Comparison of ENCODE assay signal across 10 mouse cellular contexts in genomic region chr4:41615661-41616599, GRCm38 (mm10). TPM values are rescaled to one million over a fixed set of nuclear protein-coding genes. Genes with fewer than 3 reads are reported as not detected.
A peak's percentile ranks its signal among the peaks of the same experiment; 100 is the strongest.
DNase-seq lines count a peak whose midpoint lies in the region; ATAC-seq lines count a peak whose summit lies in the region.
"Had no signal": no experiment of that assay in that cellular context is flagged by ENCODE, and none has a peak within 500 bp of the region (broad histone marks: within the 10 kb centered on the region; RNA-seq: fewer than 3 reads in every experiment).

No protein-coding gene starts in this region.

- DNase-seq in forebrain, embryonic 10.5 days (ENCODE audit: extremely low spot score, low spot score) = no peak
- no peak for DNase-seq in forebrain, embryonic 11.5 days (ENCODE audit: low spot score)
- DNase-seq in fibroblast of lung, adult 2 months (ENCODE audit: low read depth) = peak; percentile 58
- DNase-seq in layer of hippocampus, adult 9-11 months = peak; percentile 93
- no peak for DNase-seq in spleen, postnatal 4 days (ENCODE audit: low spot score in 2 of 2)
- no peak for DNase-seq in spleen, postnatal 14 days (ENCODE audit: low spot score in 2 of 2)

- H3K4me3 ChIP-seq in forebrain, embryonic 10.5 days = no peak overlapping the region
- no peak overlapping the region for H3K4me3 ChIP-seq in forebrain, embryonic 11.5 days (ENCODE audit: low read depth, low read length)
- H3K4me3 ChIP-seq in midbrain, embryonic 12.5 days = no peak overlapping the region
- H3K4me3 ChIP-seq: embryonic facial prominence, embryonic 12.5 days; megakaryocyte, embryonic 14.5 days had no signal

- H3K27ac ChIP-seq in forebrain, embryonic 10.5 days = 0 out of 2 replicates have a peak overlapping the region, but pooled peaks have one; percentile 48
- no peak overlapping the region for H3K27ac ChIP-seq in forebrain, embryonic 11.5 days (ENCODE audit: low read depth, low read length)
- no peak overlapping the region for H3K27ac ChIP-seq in midbrain, embryonic 12.5 days (replicated peaks)
- H3K27ac ChIP-seq: embryonic facial prominence, embryonic 12.5 days had no signal

- no peaks in the 10 kb centered on the region for H3K9me3 ChIP-seq in forebrain, embryonic 10.5 days
- no peaks in the 10 kb centered on the region for H3K9me3 ChIP-seq in forebrain, embryonic 11.5 days (ENCODE audit: control insufficient read depth, low read length)
- no peaks in the 10 kb centered on the region for H3K9me3 ChIP-seq in midbrain, embryonic 12.5 days
- H3K9me3 ChIP-seq: embryonic facial prominence, embryonic 12.5 days had no signal

- 71% methylated on average over 9 of the region's 9 CpGs for WGBS in forebrain, embryonic 10.5 days
- 74% methylated on average over 9 of the region's 9 CpGs for WGBS in forebrain, embryonic 11.5 days
- WGBS in midbrain, embryonic 12.5 days = 65% methylated on average over 9 of the region's 9 CpGs

- ATAC-seq in forebrain, embryonic 11.5 days (replicated peaks; ENCODE audit: low FRiP score) = no peak
- ATAC-seq in midbrain, embryonic 12.5 days (ENCODE audit: low FRiP score, low read depth) = peak; percentile 39; the same call in 1 of the 2 replicates
- no peak for ATAC-seq in CD4-positive, CD25-positive, alpha-beta regulatory T cell, adult 4 months

- no peak overlapping the region for H3K4me2 ChIP-seq in forebrain, embryonic 11.5 days (ENCODE audit: low read depth, low read length, severe bottlenecking)
- H3K4me2 ChIP-seq in midbrain, embryonic 12.5 days (replicated peaks) = no peak overlapping the region
- H3K4me2 ChIP-seq: embryonic facial prominence, embryonic 12.5 days had no signal

- peaks cover 68% of the 10 kb centered on the region for H3K27me3 ChIP-seq in forebrain, embryonic 10.5 days (ENCODE audit: poor library complexity, severe bottlenecking)
- H3K27me3 ChIP-seq in forebrain, embryonic 11.5 days (ENCODE audit: control insufficient read depth, insufficient read depth, low read length) = no peaks in the 10 kb centered on the region; the same call in 1 of the 2 replicates
- peaks cover 41% of the 10 kb centered on the region for H3K27me3 ChIP-seq in midbrain, embryonic 12.5 days

- H3K4me1 ChIP-seq in forebrain, embryonic 10.5 days = peaks cover 60% of the 10 kb centered on the region
- peaks cover 14% of the 10 kb centered on the region for H3K4me1 ChIP-seq in forebrain, embryonic 11.5 days (replicated peaks; ENCODE audit: control insufficient read depth, insufficient read depth, low read length)
- H3K4me1 ChIP-seq in midbrain, embryonic 12.5 days = peaks cover 55% of the 10 kb centered on the region

- no peaks in the 10 kb centered on the region for H3K36me3 ChIP-seq in forebrain, embryonic 10.5 days (replicated peaks)
- H3K36me3 ChIP-seq in forebrain, embryonic 11.5 days (ENCODE audit: control insufficient read depth, insufficient read depth, low read length) = no peaks in the 10 kb centered on the region
- no peaks in the 10 kb centered on the region for H3K36me3 ChIP-seq in midbrain, embryonic 12.5 days
- H3K36me3 ChIP-seq: embryonic facial prominence, embryonic 12.5 days had no signal

- no peak overlapping the region; the same call in 1 of the 2 replicates for H3K9ac ChIP-seq in forebrain, embryonic 11.5 days (ENCODE audit: low read length)
- no peak overlapping the region for H3K9ac ChIP-seq in midbrain, embryonic 12.5 days (replicated peaks)
- H3K9ac ChIP-seq: embryonic facial prominence, embryonic 12.5 days had no signal

RNA-seq across cellular contexts. Expression of gene Enho, which starts 24.2 kb away (rescaled TPM):
- 19.7 and 21.3 TPM in 2 replicates for polyA plus RNA-seq in forebrain, embryonic 10.5 days (2016; fragmentation: Nextera tagmentation; extraction: Ambion mirVana)
- 28.1 and 34.5 TPM in 2 replicates for polyA plus RNA-seq in forebrain, embryonic 11.5 days (2014; fragmentation: Nextera tagmentation; extraction: Ambion mirVana)
- 59.3 and 65.4 TPM in 2 replicates for polyA plus RNA-seq in midbrain, embryonic 12.5 days (2016; fragmentation: Nextera tagmentation; extraction: Ambion mirVana)
- polyA plus RNA-seq in CD4-positive, CD25-positive, alpha-beta regulatory T cell, adult 4 months (2017; shearing (Covaris generic)) = not detected

RNA-seq across cellular contexts. Expression of gene Dnaic1, which starts 46.4 kb away (rescaled TPM):
- 1.1 and 1.5 TPM in 2 replicates for polyA plus RNA-seq in forebrain, embryonic 10.5 days (2016; fragmentation: Nextera tagmentation; extraction: Ambion mirVana)
- 1.2 and 1.9 TPM in 2 replicates for polyA plus RNA-seq in forebrain, embryonic 11.5 days (2014; fragmentation: Nextera tagmentation; extraction: Ambion mirVana)
- 2.3 and 2.5 TPM in 2 replicates for polyA plus RNA-seq in midbrain, embryonic 12.5 days (2016; fragmentation: Nextera tagmentation; extraction: Ambion mirVana)
- not detected for polyA plus RNA-seq in CD4-positive, CD25-positive, alpha-beta regulatory T cell, adult 4 months (2017; shearing (Covaris generic))

RNA-seq across cellular contexts. Expression of gene Fam219a, which starts 46.6 kb away (rescaled TPM):
- 1.8 and 3.3 TPM in 2 replicates for polyA plus RNA-seq in forebrain, embryonic 10.5 days (2016; fragmentation: Nextera tagmentation; extraction: Ambion mirVana)
- polyA plus RNA-seq in forebrain, embryonic 11.5 days (2014; fragmentation: Nextera tagmentation; extraction: Ambion mirVana) = 6.2 and 6.7 TPM in 2 replicates
- 11.4 and 11.9 TPM in 2 replicates for polyA plus RNA-seq in midbrain, embryonic 12.5 days (2016; fragmentation: Nextera tagmentation; extraction: Ambion mirVana)
- polyA plus RNA-seq in CD4-positive, CD25-positive, alpha-beta regulatory T cell, adult 4 months (2017; shearing (Covaris generic)) = under 1 TPM; 0.52 to 0.56 TPM

Comparison
In these comparisons a context has a peak if more than half of its experiments do, and no peak if none do; other contexts are left out.
1. DNase-seq: peak in fibroblast of lung, adult 2 months (single experiment) and layer of hippocampus, adult 9-11 months (single experiment); none in forebrain, embryonic 10.5 days (single experiment), forebrain, embryonic 11.5 days (single experiment), spleen, postnatal 4 days (0 of 2) and spleen, postnatal 14 days (0 of 2).
2. RNA of gene Enho, which starts 24.2 kb away (polyA plus RNA-seq): 59.3 to 65.4 TPM in midbrain, embryonic 12.5 days, 28.1 to 34.5 TPM in forebrain, embryonic 11.5 days and 19.7 to 21.3 TPM in forebrain, embryonic 10.5 days; not detected in CD4-positive, CD25-positive, alpha-beta regulatory T cell, adult 4 months; every median in the first group is over 10 times any median in the second.